32 mouse cellular contexts compared by ENCODE assay signal in genomic region chr6:28883518-28883917, GRCm38 (mm10). TPM values are rescaled to one million over a fixed set of nuclear protein-coding genes. Genes with fewer than 3 reads are reported as not detected.
DNase-seq lines count a peak whose midpoint lies in the region; ATAC-seq lines count a peak whose summit lies in the region.
"Had no signal": no experiment of that assay in that cellular context is flagged by ENCODE, and none has a peak within 500 bp of the region (broad histone marks: within the 10 kb centered on the region; RNA-seq: fewer than 3 reads in every experiment).

No protein-coding gene starts in this region.

- H3K9ac ChIP-seq in kidney, embryonic 16.5 days (replicated peaks; ENCODE audit: low read length) = no peak overlapping the region
- H3K9ac ChIP-seq: embryonic facial prominence, embryonic 13.5 days; forebrain, embryonic 15.5 days; hindbrain, embryonic 14.5 days; limb, embryonic 13.5 days; lung, embryonic 15.5 days; neural tube, embryonic 12.5 days had no signal

- intact Hi-C loops in heart, postnatal 36 days (cut with DNase I) = no loop called here

- H3K4me2 ChIP-seq in kidney, embryonic 16.5 days (replicated peaks; ENCODE audit: low read depth, low read length) = no peak overlapping the region
- H3K4me2 ChIP-seq: embryonic facial prominence, embryonic 13.5 days; forebrain, embryonic 15.5 days; hindbrain, embryonic 14.5 days; limb, embryonic 13.5 days; liver, embryonic 11.5 days; lung, embryonic 15.5 days; neural tube, embryonic 12.5 days had no signal

- H3K4me3 ChIP-seq in kidney, embryonic 16.5 days (ENCODE audit: low read length) = no peak overlapping the region
- H3K4me3 ChIP-seq: embryonic facial prominence, embryonic 13.5 days; forebrain, embryonic 10.5 days; forebrain, embryonic 15.5 days; heart, adult 2 months; limb, embryonic 13.5 days; lung, embryonic 15.5 days; midbrain, embryonic 10.5 days; myocyte; neural tube, embryonic 12.5 days had no signal

- no peaks in the 10 kb centered on the region for H3K9me3 ChIP-seq in kidney, embryonic 16.5 days (ENCODE audit: low read length)
- H3K9me3 ChIP-seq: embryonic facial prominence, embryonic 13.5 days; forebrain, embryonic 10.5 days; forebrain, embryonic 15.5 days; G1E; limb, embryonic 13.5 days; lung, embryonic 15.5 days; midbrain, embryonic 10.5 days; neural tube, embryonic 12.5 days had no signal

- H3K27ac ChIP-seq in kidney, embryonic 16.5 days (ENCODE audit: low read length) = no peak overlapping the region
- H3K27ac ChIP-seq: embryonic facial prominence, embryonic 13.5 days; forebrain, embryonic 10.5 days; forebrain, embryonic 15.5 days; heart, adult 2 months; hindbrain, embryonic 14.5 days; kidney, postnatal 0 days; limb, embryonic 13.5 days; lung, embryonic 15.5 days; midbrain, embryonic 10.5 days; neural tube, embryonic 12.5 days; stomach, postnatal 0 days had no signal

- no peak for ATAC-seq in kidney, embryonic 16.5 days (ENCODE audit: low FRiP score, low TSS enrichment)
- ATAC-seq: forebrain, embryonic 15.5 days; inflammation-experienced regulatory T-cells, adult 6 months; Patski had no signal

- no peaks in the 10 kb centered on the region for H3K4me1 ChIP-seq in kidney, embryonic 16.5 days (ENCODE audit: insufficient read depth, low read length)
- H3K4me1 ChIP-seq: embryonic facial prominence, embryonic 13.5 days; limb, embryonic 13.5 days; lung, embryonic 15.5 days had no signal

- H3K36me3 ChIP-seq in kidney, embryonic 16.5 days (ENCODE audit: insufficient read depth, low read length) = peaks cover 44% of the 10 kb centered on the region

- 50% methylated on average over 5 of the region's 5 CpGs for WGBS in kidney, embryonic 16.5 days

- DNase-seq in adrenal gland, adult 8-10 months = peak; percentile 21
- no peak for DNase-seq in adrenal gland, adult 18-20 months (ENCODE audit: low spot score in 2 of 2)
- peak; percentile 24 to 31 for DNase-seq in heart, adult 9 months (ENCODE audit: low spot score in 2 of 2)
- DNase-seq in heart, postnatal 36 days = no peak
- DNase-seq in kidney, adult 8-10 months = peak; percentile 24 to 25
- DNase-seq in adrenal gland, postnatal 14 days = peak; percentile 41
- no peak for DNase-seq in urinary bladder, postnatal 36 days (ENCODE audit: low spot score in 2 of 2)
- DNase-seq: cerebellum, adult 11-12 months; cerebellum, adult 9-11 months; gastrocnemius, postnatal 25 days; right cerebral cortex, adult 18-20 months; right cerebral cortex, postnatal 4 days; thymus, adult 18-20 months; thymus, postnatal 25 days had no signal

- no peaks in the 10 kb centered on the region for H3K27me3 ChIP-seq in kidney, embryonic 16.5 days (ENCODE audit: insufficient read depth, low read length)
- H3K27me3 ChIP-seq: embryonic facial prominence, embryonic 13.5 days; forebrain, embryonic 15.5 days; limb, embryonic 13.5 days; lung, embryonic 15.5 days; neural tube, embryonic 12.5 days; Patski had no signal

RNA-seq across cellular contexts. Expression of gene Lrrc4, which starts 52.0 kb away (rescaled TPM):
- total RNA-seq in adrenal gland, adult 8-10 months (2022) = 1 to 10 TPM; 5.9 to 8.0 (median 7.1) TPM
- total RNA-seq in adrenal gland, adult 18-20 months (2021) = 10 to 100 TPM; 10.2 to 12.0 TPM
- under 1 TPM; 0.31 to 0.41 TPM for total RNA-seq in heart, postnatal 36 days (2021)
- 1.6 TPM in 2 replicates for polyA plus RNA-seq in kidney, embryonic 16.5 days (2015; fragmentation: Nextera tagmentation; extraction: Ambion mirVana)
- total RNA-seq in adrenal gland, postnatal 14 days (2021) = 6.0 and 6.7 TPM in 2 replicates
- total RNA-seq: megakaryocyte progenitor cell, adult 5-6 weeks had no signal
- polyA plus RNA-seq: G1E, Patski had no signal

Comparison
In these comparisons a context has a peak if more than half of its experiments do, and no peak if none do; other contexts are left out.
1. DNase-seq: peak in adrenal gland, adult 8-10 months (single experiment), heart, adult 9 months (2 of 2), kidney, adult 8-10 months (2 of 2) and adrenal gland, postnatal 14 days (single experiment); none in adrenal gland, adult 18-20 months (0 of 2), heart, postnatal 36 days (0 of 2) and urinary bladder, postnatal 36 days (0 of 2).